Mouse (Mus musculus) large intestine, adult 2 months (tissue): ENCODE measurements around the gene Mustn1. TPM values are rescaled to one million over a fixed set of nuclear protein-coding genes. Genes with fewer than 3 reads are reported as not detected.

Source experiments
- DNase-seq: peaks from one replicate; pipeline ENCODE4 v3.0.0-alpha.2; 2012; ENCODE audit warnings: low read depth, low spot score
- WGBS: fragments of 180-500 bp; shearing (Covaris S2); methylation state at CpG from one replicate; pipeline ENCODE4 v1.1.7; 2018; 5-methylcytosine and 5-hydroxymethylcytosine counted together
- polyA plus RNA-seq: library from polyadenylated mRNA; depleted of rRNA; stranded (reverse); fragments of >200 nt; gene quantifications from 2 replicates; pipeline ENCODE4 v1.2.3, GENCODE M21; 2012

Mustn1 gene
- polyA plus RNA-seq, 1 experiment: 49.2 TPM

- WGBS: 90% methylated on average over 10 of the region's 10 CpGs
- DNase-seq: no peak
These were observed 2.5 kb upstream of the Mustn1 start for GRCm38 (mm10) chr14:30876451-30876850.

- DNase-seq: no peak
- 92% methylated on average over 3 of the region's 3 CpGs for whole genome bisulfite sequencing
These were observed 1.2 kb upstream of the Mustn1 start for GRCm38 (mm10) chr14:30877827-30878226.

GRCm38 (mm10) chr14:30879794-30880193 lies 794 bp downstream of the Mustn1 start:
- WGBS: 26% methylated on average over 9 of the region's 9 CpGs
- DNase-seq: no peak

GRCm38 (mm10) chr14:30880251-30880650 lies 1.3 kb downstream of the Mustn1 start:
- 71% methylated on average over 8 of the region's 8 CpGs for WGBS
- no peak for DNase-seq

GRCm38 (mm10) chr14:30880811-30881717 lies 2.1 kb downstream of the Mustn1 start:
- WGBS: 69% methylated on average over 17 of the region's 17 CpGs
- DNase-seq: no peak

- no peak for DNase-seq
- WGBS: 76% methylated on average over 3 of the region's 3 CpGs
These were observed 2.7 kb downstream of the Mustn1 start for GRCm38 (mm10) chr14:30881718-30882108.

GRCm38 (mm10) chr14:30885298-30885697 lies 6.3 kb downstream of the Mustn1 start:
- WGBS: 15% methylated on average over 3 of the region's 3 CpGs
- DNase-seq: no peak

GRCm38 (mm10) chr14:30886204-30886603 lies 7.2 kb downstream of the Mustn1 start, which contains the start of gene Itih4:
Gene Itih4, plus strand, starts transcription at chr14:30886476.
- WGBS: 91% methylated on average over 3 of the region's 3 CpGs
- DNase-seq: no peak

GRCm38 (mm10) chr14:30888271-30888732 lies 9.3 kb downstream of the Mustn1 start:
- peak; percentile 14 for DNase-seq
- under 1% methylated on average over 9 of the region's 9 CpGs for whole genome bisulfite sequencing

- WGBS: 73% methylated on average over 3 of the region's 3 CpGs
- no peak for DNase-seq
These were observed 21.0 kb downstream of the Mustn1 start for GRCm38 (mm10) chr14:30899972-30900371.

GRCm38 (mm10) chr14:30902628-30903027 lies 23.6 kb downstream of the Mustn1 start:
- DNase-seq: no peak
- WGBS: 83% methylated on average over 5 of the region's 5 CpGs

GRCm38 (mm10) chr14:30903036-30903435 lies 24.0 kb downstream of the Mustn1 start:
- no peak for DNase-seq
- 30% methylated on average over 3 of the region's 3 CpGs for WGBS

GRCm38 (mm10) chr14:30904307-30904706 lies 25.3 kb downstream of the Mustn1 start:
- no peak for DNase-seq
- WGBS: 73% methylated on average over 8 of the region's 8 CpGs

- WGBS: 83% methylated on average over 6 of the region's 6 CpGs
- no peak for DNase-seq
These were observed 27.0 kb downstream of the Mustn1 start for GRCm38 (mm10) chr14:30906001-30906400.

GRCm38 (mm10) chr14:30907814-30908265 lies 28.8 kb downstream of the Mustn1 start:
- DNase-seq: no peak
- WGBS: 36% methylated on average over 3 of the region's 3 CpGs

- WGBS: 85% methylated on average over 8 of the region's 8 CpGs
- DNase-seq: no peak
These were observed 32.1 kb downstream of the Mustn1 start for GRCm38 (mm10) chr14:30911141-30911540.

- WGBS: 66% methylated on average over 8 of the region's 8 CpGs
- DNase-seq: no peak
These were observed 33.6 kb downstream of the Mustn1 start for GRCm38 (mm10) chr14:30912641-30913040.

- no peak for DNase-seq
- WGBS: 77% methylated on average over 5 of the region's 5 CpGs
These were observed 34.4 kb downstream of the Mustn1 start for GRCm38 (mm10) chr14:30913404-30913803.

- 59% methylated on average over 1 of the region's 1 CpGs for WGBS
These were observed 37.5 kb downstream of the Mustn1 start for GRCm38 (mm10) chr14:30916516-30916915.

GRCm38 (mm10) chr14:30922053-30922670 lies 43.2 kb downstream of the Mustn1 start:
- WGBS: 38% methylated on average over 8 of the region's 8 CpGs
- no peak for DNase-seq

More at GRCm38 (mm10) chr14:30916516-30916915, 37.5 kb downstream of the Mustn1 start:
- DNase-seq: no peak
